Mouse (Mus musculus) ES-E14 (cell line): ENCODE results near the gene Tmem30a. TPM values are rescaled to one million over a fixed set of nuclear protein-coding genes. Genes with fewer than 3 reads are reported as not detected.

Experiments used
- DNase-seq: peaks from one replicate; pipeline ENCODE4 v3.0.0-alpha.2; 2013; ENCODE audit warnings: low read depth, low spot score
- H3K27ac ChIP-seq: 2 replicates; pipeline ENCODE4 v1.5.1; 2012; ENCODE audit warnings: low read depth, mild to moderate bottlenecking, low read length, moderate library complexity, mixed read lengths; ENCODE audit not compliant: poor library complexity, insufficient read depth, severe bottlenecking
- H3K36me3 ChIP-seq: 2 replicates; pipeline ENCODE4 v1.6.1; 2012; ENCODE audit warnings: mild to moderate bottlenecking, low read length, moderate library complexity, mixed read lengths; ENCODE audit not compliant: control insufficient read depth, poor library complexity, insufficient read depth, severe bottlenecking
- H3K4me1 ChIP-seq, 2 experiments: fragments of 150-350 bp in 1 of 2; sonication (generic) in 1 of 2; 2 replicates each; pipeline ENCODE4 v1.6.1; 2012; ENCODE audit warnings: low read length in 2 of 2, mild to moderate bottlenecking in 1 of 2, mixed read lengths in 1 of 2; ENCODE audit not compliant: control insufficient read depth in 2 of 2, insufficient read depth in 2 of 2, poor library complexity in 1 of 2
- H3K4me3 ChIP-seq, 2 experiments: fragments of 150-350 bp in 1 of 2; sonication (generic) in 1 of 2; 2 replicates each; pipeline ENCODE4 v1.5.1; 2012; ENCODE audit warnings: low read length in 2 of 2, low read depth in 1 of 2, mild to moderate bottlenecking in 1 of 2, mixed read lengths in 1 of 2; ENCODE audit not compliant: insufficient read depth in 1 of 2, poor library complexity in 1 of 2, severe bottlenecking in 1 of 2
- H3K9ac ChIP-seq: 2 replicates; pipeline ENCODE4 v1.6.1; 2012; ENCODE audit warnings: low read depth, mild to moderate bottlenecking, low read length, mixed read lengths; ENCODE audit not compliant: poor library complexity, insufficient read depth, severe bottlenecking
- H3K9me3 ChIP-seq: fragments of 150-350 bp; sonication (generic); 2 replicates; pipeline ENCODE4 v1.6.1; 2012; ENCODE audit warnings: low read depth, mild to moderate bottlenecking, low read length; ENCODE audit not compliant: control insufficient read depth, insufficient read depth
- CHD2 ChIP-seq: IDR thresholded peaks from 2 replicates; pipeline ENCODE4 v1.6.1; 2014; ENCODE audit warnings: mild to moderate bottlenecking, low read depth, low read length, inconsistent platforms
- HCFC1 ChIP-seq: IDR thresholded peaks from 2 replicates; pipeline ENCODE4 v1.6.1; 2012; ENCODE audit warnings: low read length, inconsistent platforms, borderline replicate concordance; ENCODE audit not compliant: insufficient read depth
- MAFK ChIP-seq: IDR thresholded peaks from 2 replicates; pipeline ENCODE4 v1.6.1; 2014; ENCODE audit warnings: mild to moderate bottlenecking, low read depth, low read length, inconsistent platforms; ENCODE audit not compliant: insufficient read depth
- ZC3H11A ChIP-seq: IDR thresholded peaks from 2 replicates; pipeline ENCODE4 v1.6.1; 2012; ENCODE audit warnings: low read depth, mild to moderate bottlenecking, inconsistent platforms, low read length, borderline replicate concordance
- ZNF384 ChIP-seq: IDR thresholded peaks from 2 replicates; pipeline ENCODE4 v1.6.1; 2012; ENCODE audit warnings: low read depth, low read length, inconsistent platforms
- in situ Hi-C, 2 experiments: fragments of 600-800 bp; cut with MboI; formaldehyde crosslinking; loops; one replicate each; pipeline ENCODE4 v1.15.1; 2025; ENCODE audit warnings: low sequenced_read_pairs in 2 of 2, inconsistent platforms in 1 of 2; ENCODE audit not compliant: unreplicated experiment in 2 of 2
- total RNA-seq: library from RNA; depleted of rRNA; stranded (reverse); fragments of 300-350 nt; gene quantifications from 2 replicates; pipeline ENCODE4 v1.2.3, GENCODE M21; 2012

The Tmem30a gene
- total RNA-seq, 1 experiment = 49.1 TPM

DNA sequence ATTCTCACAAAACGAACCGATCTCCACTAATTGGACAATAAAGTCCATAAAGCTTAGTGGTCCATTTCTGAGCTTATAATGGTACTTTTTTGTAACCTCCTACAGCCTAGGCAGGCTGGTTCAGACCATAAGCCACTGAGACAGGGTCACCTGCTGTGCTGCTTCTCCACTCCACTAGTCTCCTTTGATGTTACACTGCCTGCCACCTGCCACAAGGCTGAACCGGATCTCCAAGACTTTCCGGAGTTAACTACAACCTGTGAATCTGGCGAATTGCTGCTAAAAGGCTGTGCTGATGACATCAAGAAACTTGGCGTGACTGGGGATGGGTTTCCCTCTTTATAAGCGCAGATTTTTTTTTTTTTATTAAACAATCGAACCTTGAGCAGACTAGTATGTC, 41.5 kb downstream of the Tmem30a start:
- H3K9me3 ChIP-seq = no peaks in the 10 kb centered on the region
- peak; percentile 20 for DNase-seq
- H3K27ac ChIP-seq = no peak overlapping the region
- no peaks in the 10 kb centered on the region; a peak in 1 of 4 replicates for H3K4me1 ChIP-seq
- in situ Hi-C loops = no loop called here
- TF ChIP-seq ZNF384 (no peak), ZC3H11A (no peak), CHD2 (no peak), HCFC1 (no peak), MAFK (no peak)
- no peak overlapping the region for H3K9ac ChIP-seq
- peaks cover 8% of the 10 kb centered on the region for H3K36me3 ChIP-seq
- H3K4me3 ChIP-seq = no peak overlapping the region

DNA sequence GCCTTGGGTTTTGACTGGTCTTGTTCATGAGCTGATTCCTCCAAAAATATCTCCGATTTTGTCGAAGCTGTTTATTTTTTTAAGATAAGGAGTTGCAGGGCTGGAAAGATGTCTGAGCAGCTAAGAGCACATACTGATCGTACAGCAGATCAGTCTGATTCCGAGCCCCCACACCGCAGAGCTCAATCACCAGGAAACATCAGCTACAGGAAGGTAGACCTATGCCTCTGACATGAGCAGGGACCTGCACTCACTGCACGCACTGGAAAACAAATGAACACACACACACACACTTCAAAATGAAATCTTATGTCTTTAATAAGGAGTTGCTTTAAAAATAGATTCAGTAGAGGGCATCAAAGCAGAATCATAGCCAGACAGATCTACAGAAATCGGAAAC, 42.6 kb downstream of the Tmem30a start:
- in situ Hi-C loops = no loop called here
- TF ChIP-seq ZNF384 (no peak), HCFC1 (no peak), ZC3H11A (no peak), CHD2 (no peak), MAFK (no peak)
- no peak for DNase-seq
- Histone ChIP-seq H3K9ac (no peak overlapping the region), H3K27ac (no peak overlapping the region), H3K36me3 (peaks cover 5% of the 10 kb centered on the region), H3K9me3 (no peaks in the 10 kb centered on the region), H3K4me1 (peaks cover 2% of the 10 kb centered on the region in 2 experiments; a peak in 2 of 4 replicates), H3K4me3 (no peak overlapping the region)

DNA sequence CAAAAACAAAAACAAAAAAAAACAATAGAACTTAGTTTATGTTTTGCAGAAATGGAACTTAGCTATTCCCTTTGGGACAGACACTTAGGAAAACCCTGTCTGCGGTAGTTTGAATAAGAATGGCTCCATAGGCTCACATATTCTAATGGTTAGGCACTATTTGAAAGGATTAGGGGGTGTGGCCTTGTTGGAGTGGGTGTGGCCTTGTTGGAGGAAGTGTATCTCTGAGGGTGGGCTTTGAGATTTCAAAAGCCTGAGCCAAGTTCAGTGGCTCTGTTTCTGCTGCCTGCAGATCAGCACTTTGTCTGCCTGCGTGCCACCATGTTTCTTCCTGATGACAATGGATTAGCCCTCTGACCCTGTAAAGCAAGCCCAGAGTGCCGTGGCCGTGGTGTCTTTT, 48.3 kb downstream of the Tmem30a start:
- in situ Hi-C loops = loop anchor here in 1 of 2 experiments (25.0 kb wide), 1 partner anchor 983 kb away; no protein-coding TSS in a partner anchor
- Histone ChIP-seq H3K9me3 (no peaks in the 10 kb centered on the region), H3K4me3 (peak overlapping the region; percentile 62 to 66), H3K27ac (peak overlapping the region; percentile 90), H3K9ac (peak overlapping the region; percentile 68), H3K4me1 (peaks cover 5 to 6% of the 10 kb centered on the region in 2 experiments; a peak in 2 of 4 replicates), H3K36me3 (no peaks in the 10 kb centered on the region)
- peak; percentile 48 for DNase-seq
- TF ChIP-seq ZC3H11A (no peak), CHD2 (no peak), ZNF384 (no peak), MAFK (no peak), HCFC1 (no peak)

DNA sequence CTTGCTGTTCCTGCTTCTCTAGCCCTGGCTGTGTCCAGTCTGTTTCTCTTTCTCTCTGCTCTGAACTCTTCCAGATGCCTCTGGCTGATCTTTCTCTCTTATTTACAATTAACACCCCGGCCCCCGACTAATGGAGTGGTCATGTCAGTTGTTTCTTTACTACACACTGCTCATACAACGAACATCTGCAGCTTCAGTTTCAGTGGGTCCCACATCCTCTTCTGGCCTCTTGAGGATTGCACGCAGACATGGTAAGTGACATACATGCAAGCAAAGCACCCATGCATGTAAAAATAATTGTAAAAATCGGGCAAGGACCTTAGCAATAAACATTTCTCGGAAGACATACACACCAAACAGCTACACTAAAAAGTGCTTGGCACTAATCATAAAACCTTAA, 57.7 kb downstream of the Tmem30a start:
- DNase-seq = no peak
- in situ Hi-C loops = loop anchor here in 1 of 2 experiments (25.0 kb wide), 1 partner anchor 973 kb away; no protein-coding TSS in a partner anchor
- no peaks in the 10 kb centered on the region for H3K36me3 ChIP-seq
- 0 out of 4 replicates have a peak, but pooled peaks cover 0 to 3% of the 10 kb centered on the region in 2 experiments for H3K4me1 ChIP-seq
- no peak for TF ChIP-seq ZC3H11A
- no peak for TF ChIP-seq MAFK
- TF ChIP-seq ZNF384 = no peak
- no peak for TF ChIP-seq HCFC1
- no peak for TF ChIP-seq CHD2
- no peak overlapping the region for H3K4me3 ChIP-seq
- H3K9me3 ChIP-seq = no peaks in the 10 kb centered on the region
- no peak overlapping the region for H3K27ac ChIP-seq
- no peak overlapping the region for H3K9ac ChIP-seq
